Mouse (Mus musculus) midbrain, embryonic 14.5 days (tissue): ENCODE measurements at regions not wholly inside any gene's neighbourhood (a gene's known extent, or its start where the extent isn't known, plus 50 kb on each side); places are given as distances from the start of the nearest gene placed in this dataset.

Experiments used
- ATAC-seq: fragments of 200-750 bp; cut with Nextera tagmentation; 2 replicates; pipeline ENCODE4 v1.8.0; 2017; ENCODE audit warnings: moderate number of reproducible peaks, moderate library complexity; ENCODE audit not compliant: low FRiP score, low TSS enrichment
- DNase-seq: peaks from one replicate; pipeline ENCODE4 v3.0.0-alpha.2; 2015
- H3K27ac ChIP-seq: fragments of 300-500 bp; sonication (generic); replicated peaks from 2 replicates; pipeline ENCODE4 v1.5.1; 2014; ENCODE audit warnings: mild to moderate bottlenecking, low read depth, low read length, moderate library complexity
- H3K27me3 ChIP-seq: fragments of 300-500 bp; sonication (generic); 2 replicates; pipeline ENCODE4 v1.6.1; 2014; ENCODE audit warnings: low read length, control low read depth, mixed read lengths; ENCODE audit not compliant: control insufficient read depth, insufficient read depth
- H3K36me3 ChIP-seq: fragments of 300-500 bp; sonication (generic); 2 replicates; pipeline ENCODE4 v1.6.1; 2014; ENCODE audit warnings: low read length, control low read depth; ENCODE audit not compliant: control insufficient read depth, insufficient read depth
- H3K4me1 ChIP-seq: fragments of 300-500 bp; sonication (generic); 2 replicates; pipeline ENCODE4 v1.6.1; 2014; ENCODE audit warnings: mild to moderate bottlenecking, antibody characterized with exemption, low read length, control low read depth; ENCODE audit not compliant: control insufficient read depth, insufficient read depth
- H3K4me2 ChIP-seq: fragments of 300-500 bp; sonication (generic); 2 replicates; pipeline ENCODE4 v1.6.1; 2014; ENCODE audit warnings: mild to moderate bottlenecking, low read length, moderate library complexity
- H3K4me3 ChIP-seq: fragments of 300-500 bp; sonication (generic); replicated peaks from 2 replicates; pipeline ENCODE4 v1.5.1; 2014; ENCODE audit warnings: low read depth, low read length
- H3K9ac ChIP-seq: fragments of 300-500 bp; sonication (generic); replicated peaks from 2 replicates; pipeline ENCODE4 v1.6.1; 2014; ENCODE audit warnings: mild to moderate bottlenecking, low read length, moderate library complexity
- H3K9me3 ChIP-seq: fragments of 300-500 bp; sonication (generic); 2 replicates; pipeline ENCODE4 v1.6.1; 2016; ENCODE audit warnings: low read length, control low read depth, mixed read lengths; ENCODE audit not compliant: control insufficient read depth
- WGBS: fragments of 180-500 bp; shearing (Covaris S2); extraction: QIAGEN DNeasy Blood & Tissue Kit; methylation state at CpG from one replicate; pipeline ENCODE4 v1.1.7; 2014; 5-methylcytosine and 5-hydroxymethylcytosine counted together

GRCm38 (mm10) chr1:44849366-44849951, 298.1 kb downstream of the Gulp1 start:
- WGBS, result 82% methylated on average over 4 of the region's 4 CpGs
- Histone ChIP-seq H3K4me1 (no peaks in the 10 kb centered on the region), H3K9me3 (no peaks in the 10 kb centered on the region), H3K4me2 (no peak overlapping the region), H3K4me3 (no peak overlapping the region), H3K36me3 (no peaks in the 10 kb centered on the region), H3K27me3 (no peaks in the 10 kb centered on the region), H3K27ac (no peak overlapping the region), H3K9ac (no peak overlapping the region)
- DNase-seq (no peak), ATAC-seq (no peak)

GRCm38 (mm10) chr1:44863390-44863789, 312.1 kb downstream of the Gulp1 start:
- H3K9me3 ChIP-seq, result no peaks in the 10 kb centered on the region
- DNase-seq (no peak), ATAC-seq (no peak)
- no peak overlapping the region for H3K9ac ChIP-seq
- H3K4me3 ChIP-seq, result no peak overlapping the region
- no peaks in the 10 kb centered on the region for H3K27me3 ChIP-seq
- no peak overlapping the region for H3K27ac ChIP-seq
- no peak overlapping the region for H3K4me2 ChIP-seq
- no peaks in the 10 kb centered on the region for H3K4me1 ChIP-seq
- 93% methylated on average over 1 of the region's 1 CpGs for WGBS
- H3K36me3 ChIP-seq, result no peaks in the 10 kb centered on the region

DNA sequence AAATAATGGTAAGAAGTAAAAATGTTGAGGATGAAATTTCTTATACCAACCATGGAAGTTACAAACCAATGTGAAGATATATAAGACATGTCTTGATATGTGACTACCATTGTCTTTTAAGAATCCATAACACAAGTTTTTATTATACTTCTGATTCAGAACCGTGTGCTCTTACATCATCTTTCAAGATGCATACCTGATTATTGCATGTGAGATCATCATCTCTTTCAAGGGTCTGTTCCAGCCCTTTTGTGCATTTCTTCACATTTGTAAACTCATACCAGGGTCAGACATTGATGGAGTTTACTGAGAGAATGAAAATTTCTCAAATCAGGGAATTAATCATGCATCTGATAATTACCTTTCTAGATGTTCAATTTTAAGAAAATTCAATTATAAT, 312.5 kb downstream of the Gulp1 start:
- WGBS, result 92% methylated on average over 1 of the region's 1 CpGs
- Histone ChIP-seq H3K27ac (no peak overlapping the region), H3K4me2 (no peak overlapping the region), H3K27me3 (no peaks in the 10 kb centered on the region), H3K4me3 (no peak overlapping the region), H3K9me3 (no peaks in the 10 kb centered on the region), H3K9ac (no peak overlapping the region), H3K36me3 (no peaks in the 10 kb centered on the region), H3K4me1 (no peaks in the 10 kb centered on the region)
- no peak for ATAC-seq
- DNase-seq, result no peak

- no peak overlapping the region for H3K4me3 ChIP-seq
Measured at GRCm38 (mm10) chr1:44891611-44892010, 340.3 kb downstream of the Gulp1 start.

GRCm38 (mm10) chr1:44892378-44892777, 341.1 kb downstream of the Gulp1 start:
- Histone ChIP-seq H3K9me3 (no peaks in the 10 kb centered on the region), H3K9ac (no peak overlapping the region), H3K4me3 (no peak overlapping the region), H3K27ac (no peak overlapping the region), H3K4me2 (no peak overlapping the region), H3K27me3 (no peaks in the 10 kb centered on the region), H3K4me1 (no peaks in the 10 kb centered on the region), H3K36me3 (no peaks in the 10 kb centered on the region)
- WGBS, result 79% methylated on average over 1 of the region's 1 CpGs
- ATAC-seq (no peak; the same call in 1 of the 2 replicates), DNase-seq (peak; percentile 0)

More at GRCm38 (mm10) chr1:44891611-44892010, 340.3 kb downstream of the Gulp1 start:
- no peak for ATAC-seq
- Histone ChIP-seq H3K4me1 (no peaks in the 10 kb centered on the region), H3K4me2 (no peak overlapping the region), H3K36me3 (no peaks in the 10 kb centered on the region), H3K27ac (no peak overlapping the region), H3K9me3 (no peaks in the 10 kb centered on the region), H3K9ac (no peak overlapping the region), H3K27me3 (no peaks in the 10 kb centered on the region)
- DNase-seq, result no peak
